Mouse (Mus musculus): ENCODE data around the gene Paqr5. TPM values are rescaled to one million over a fixed set of nuclear protein-coding genes. Genes with fewer than 3 reads are reported as not detected.

Paqr5 gene
- polyA plus RNA-seq, 1 experiment from 2014 or later = 0.38 TPM

GRCm38 (mm10) chr9:61914917-61915300 is 111.7 kb downstream of the Paqr5 start:
- Histone ChIP-seq H3K4me3 (ENCODE audit: control insufficient read depth in 1 of 2, insufficient read depth in 1 of 2, low read depth in 1 of 2, low read length in 2 of 2) (peak overlapping the region; percentile 72 to 97), H3K9ac (ENCODE audit: low read length) (peak overlapping the region; percentile 79), H3K4me2 (ENCODE audit: low read length) (peak overlapping the region; percentile 87), H3K9me3 (ENCODE audit: control insufficient read depth, low read length) (no peaks in the 10 kb centered on the region), H3K36me3 (ENCODE audit: control insufficient read depth, insufficient read depth, low read length) (peaks cover 64% of the 10 kb centered on the region), H3K27me3 (ENCODE audit: control insufficient read depth, insufficient read depth, low read length) (no peaks in the 10 kb centered on the region), H3K27ac (replicated peaks in 1 of 2; ENCODE audit: control insufficient read depth in 1 of 2, insufficient read depth in 1 of 2, low read depth in 2 of 2, low read length in 2 of 2) (peak overlapping the region; percentile 94 to 97), H3K4me1 (ENCODE audit: control insufficient read depth in 2 of 2, insufficient read depth in 2 of 2, low read length in 2 of 2) (peaks cover 0 to 5% of the 10 kb centered on the region in 2 experiments; a peak in 3 of 4 replicates)
- ATAC-seq (ENCODE audit: insufficient number of reproducible peaks, insufficient read depth, low FRiP score, low read depth) = no peak
- WGBS = 4% methylated on average over 13 of the region's 13 CpGs

DNA sequence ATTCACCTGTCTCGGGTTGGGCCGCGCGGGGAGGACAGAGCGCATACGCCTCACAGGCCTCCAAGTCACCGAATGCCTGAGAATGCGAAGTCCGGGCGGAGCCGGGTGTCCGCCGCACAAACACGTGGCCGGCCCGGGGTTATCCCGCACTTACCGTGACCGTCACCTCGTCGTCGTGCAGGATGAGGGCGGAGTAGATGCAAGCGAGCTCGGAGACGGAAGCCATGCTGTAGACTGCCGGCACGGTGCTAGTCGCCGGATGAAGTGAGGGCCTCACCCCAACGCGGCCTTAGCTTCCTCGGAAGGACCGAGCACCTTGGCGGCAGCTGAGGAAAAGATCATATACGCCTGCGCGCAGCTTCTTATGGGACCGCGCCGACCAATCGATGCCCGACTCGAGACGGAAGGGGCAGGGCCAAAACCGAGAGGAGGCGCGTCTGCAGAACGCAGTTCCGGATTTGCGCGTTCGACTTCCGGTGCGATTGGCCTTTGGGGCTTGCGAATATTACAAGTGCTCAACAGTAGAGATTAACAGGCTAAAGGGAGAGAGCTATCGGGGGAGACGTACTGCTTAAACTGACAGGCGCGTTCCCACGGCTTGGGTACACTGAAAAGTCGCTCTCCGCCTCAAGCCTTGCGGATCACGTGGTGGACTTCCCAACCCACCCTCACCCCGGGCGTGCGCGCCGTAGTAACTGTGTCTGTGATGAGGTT is 112.3 kb downstream of the Paqr5 start, which contains the start of gene Rplp1:
Rplp1 (minus strand) TSS at position 340 of the 714 bp plus-strand sequence.
- H3K4me3 ChIP-seq (ENCODE audit: control insufficient read depth in 1 of 2, insufficient read depth in 1 of 2, low read depth in 1 of 2, low read length in 2 of 2) = peak within 1 kb of the TSS; percentile 72 to 97
- H3K36me3 ChIP-seq (ENCODE audit: control insufficient read depth, insufficient read depth, low read length) = peaks cover 59% of the 10 kb centered on the region
- ATAC-seq (ENCODE audit: insufficient number of reproducible peaks, insufficient read depth, low FRiP score, low read depth) = peak; percentile 90
- no peaks in the 10 kb centered on the region for H3K9me3 ChIP-seq (ENCODE audit: control insufficient read depth, low read length)
- peaks cover 0 to 5% of the 10 kb centered on the region in 2 experiments; a peak in 3 of 4 replicates for H3K4me1 ChIP-seq (ENCODE audit: control insufficient read depth in 2 of 2, insufficient read depth in 2 of 2, low read length in 2 of 2)
- no peaks in the 10 kb centered on the region for H3K27me3 ChIP-seq (ENCODE audit: control insufficient read depth, insufficient read depth, low read length)
- peak within 1 kb of the TSS; percentile 94 to 97 for H3K27ac ChIP-seq (replicated peaks in 1 of 2; ENCODE audit: control insufficient read depth in 1 of 2, insufficient read depth in 1 of 2, low read depth in 2 of 2, low read length in 2 of 2)
- H3K9ac ChIP-seq (ENCODE audit: low read length) = peak within 1 kb of the TSS; percentile 93
- under 1% methylated on average over 67 of the region's 70 CpGs for WGBS
- peak within 1 kb of the TSS; percentile 87 for H3K4me2 ChIP-seq (ENCODE audit: low read length)

DNA sequence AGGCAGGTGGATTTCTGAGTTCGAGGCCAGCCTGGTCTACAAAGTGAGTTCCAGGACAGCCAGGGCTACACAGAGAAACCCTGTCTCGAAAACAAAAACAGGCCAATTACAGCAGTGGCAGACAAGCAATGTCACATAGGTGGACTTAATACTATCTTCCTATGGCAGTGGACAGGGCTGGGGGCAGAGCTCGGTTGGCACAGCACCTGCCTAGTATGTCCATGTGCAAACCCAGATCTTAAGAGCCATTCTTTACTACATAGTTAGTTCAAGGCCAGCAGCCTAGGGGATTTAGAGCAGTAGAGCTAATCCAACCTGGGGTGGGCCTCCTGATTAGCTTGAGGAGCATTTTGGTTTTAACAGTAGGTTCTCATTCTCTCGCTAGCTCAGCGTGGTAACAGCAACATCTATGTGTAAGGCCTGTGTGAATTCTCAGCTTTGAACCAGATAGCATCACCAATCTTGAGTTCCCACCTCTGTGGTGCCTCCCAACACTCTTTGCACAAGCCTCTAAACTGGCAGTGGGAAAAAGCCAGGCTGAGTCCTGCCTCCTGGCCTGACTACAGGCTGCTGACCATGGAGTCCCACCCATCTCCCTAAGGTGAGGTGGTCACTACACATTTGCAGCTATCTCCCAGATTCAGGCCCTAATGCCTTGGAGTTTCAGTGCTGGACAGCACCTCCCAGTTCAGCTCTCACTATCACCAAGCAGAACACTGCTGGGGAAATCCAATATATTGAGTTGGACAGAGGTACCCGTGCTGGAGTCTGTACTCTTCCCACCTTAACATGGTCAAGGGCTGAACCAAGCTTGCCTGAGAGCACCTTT is 115.1 kb downstream of the Paqr5 start:
- no peak overlapping the region for H3K9ac ChIP-seq (ENCODE audit: low read length)
- no peak overlapping the region for H3K4me3 ChIP-seq (ENCODE audit: control insufficient read depth in 1 of 2, insufficient read depth in 1 of 2, low read depth in 1 of 2, low read length in 2 of 2)
- no peak overlapping the region for H3K4me2 ChIP-seq (ENCODE audit: low read length)
- peaks cover 32% of the 10 kb centered on the region for H3K36me3 ChIP-seq (ENCODE audit: control insufficient read depth, insufficient read depth, low read length)
- no peak overlapping the region for H3K27ac ChIP-seq (replicated peaks in 1 of 2; ENCODE audit: control insufficient read depth in 1 of 2, insufficient read depth in 1 of 2, low read depth in 2 of 2, low read length in 2 of 2)
- H3K9me3 ChIP-seq (ENCODE audit: control insufficient read depth, low read length) = no peaks in the 10 kb centered on the region
- peaks cover 0 to 5% of the 10 kb centered on the region in 2 experiments; a peak in 3 of 4 replicates for H3K4me1 ChIP-seq (ENCODE audit: control insufficient read depth in 2 of 2, insufficient read depth in 2 of 2, low read length in 2 of 2)
- WGBS = 62% methylated on average over 6 of the region's 6 CpGs
- H3K27me3 ChIP-seq (ENCODE audit: control insufficient read depth, insufficient read depth, low read length) = no peaks in the 10 kb centered on the region
- no peak for ATAC-seq (ENCODE audit: insufficient number of reproducible peaks, insufficient read depth, low FRiP score, low read depth)

GRCm38 (mm10) chr9:61910526-61911256 is 116.0 kb downstream of the Paqr5 start:
- WGBS = 26% methylated on average over 20 of the region's 20 CpGs
- peaks cover 0 to 5% of the 10 kb centered on the region in 2 experiments; a peak in 3 of 4 replicates for H3K4me1 ChIP-seq (ENCODE audit: control insufficient read depth in 2 of 2, insufficient read depth in 2 of 2, low read length in 2 of 2)
- ATAC-seq (ENCODE audit: insufficient number of reproducible peaks, insufficient read depth, low FRiP score, low read depth) = no peak

DNA sequence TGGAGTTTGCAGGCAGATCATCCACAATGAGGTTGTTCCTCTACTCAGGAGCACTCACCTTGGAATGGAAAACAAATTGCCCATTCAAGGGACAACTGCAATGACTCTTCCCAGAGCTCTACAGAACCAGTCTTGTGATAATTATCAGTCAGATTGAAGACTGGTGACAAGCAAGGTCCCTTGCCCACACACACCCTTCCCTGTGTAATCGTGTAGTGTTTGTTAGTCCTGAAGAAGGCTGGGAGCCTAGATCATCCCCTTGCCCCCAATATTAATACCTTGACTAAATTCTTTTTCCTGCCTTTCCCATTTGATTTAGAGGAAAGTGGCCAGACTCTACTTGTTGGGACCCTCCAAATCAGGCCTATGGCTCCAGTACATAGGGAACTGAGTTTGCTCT is 117.0 kb downstream of the Paqr5 start:
- H3K9me3 ChIP-seq (ENCODE audit: control insufficient read depth, low read length) = no peaks in the 10 kb centered on the region
- H3K4me3 ChIP-seq (ENCODE audit: control insufficient read depth in 1 of 2, insufficient read depth in 1 of 2, low read depth in 1 of 2, low read length in 2 of 2) = no peak overlapping the region
- ATAC-seq (ENCODE audit: insufficient number of reproducible peaks, insufficient read depth, low FRiP score, low read depth) = no peak
- H3K9ac ChIP-seq (ENCODE audit: low read length) = no peak overlapping the region
- peaks cover 0 to 5% of the 10 kb centered on the region in 2 experiments; a peak in 3 of 4 replicates for H3K4me1 ChIP-seq (ENCODE audit: control insufficient read depth in 2 of 2, insufficient read depth in 2 of 2, low read length in 2 of 2)
- no peak overlapping the region for H3K27ac ChIP-seq (replicated peaks in 1 of 2; ENCODE audit: control insufficient read depth in 1 of 2, insufficient read depth in 1 of 2, low read depth in 2 of 2, low read length in 2 of 2)
- H3K36me3 ChIP-seq (ENCODE audit: control insufficient read depth, insufficient read depth, low read length) = peaks cover 30% of the 10 kb centered on the region
- H3K4me2 ChIP-seq (ENCODE audit: low read length) = no peak overlapping the region
- WGBS = 53% methylated on average over 1 of the region's 1 CpGs
- H3K27me3 ChIP-seq (ENCODE audit: control insufficient read depth, insufficient read depth, low read length) = no peaks in the 10 kb centered on the region

More at GRCm38 (mm10) chr9:61910526-61911256, 116.0 kb downstream of the Paqr5 start:
- no peaks in the 10 kb centered on the region for H3K27me3 ChIP-seq (ENCODE audit: control insufficient read depth, insufficient read depth, low read length)
- H3K9ac ChIP-seq (ENCODE audit: low read length) = no peak overlapping the region
- H3K9me3 ChIP-seq (ENCODE audit: control insufficient read depth, low read length) = no peaks in the 10 kb centered on the region
- H3K36me3 ChIP-seq (ENCODE audit: control insufficient read depth, insufficient read depth, low read length) = peaks cover 30% of the 10 kb centered on the region
- H3K4me2 ChIP-seq (ENCODE audit: low read length) = no peak overlapping the region
- no peak overlapping the region for H3K4me3 ChIP-seq (ENCODE audit: control insufficient read depth in 1 of 2, insufficient read depth in 1 of 2, low read depth in 1 of 2, low read length in 2 of 2)
- H3K27ac ChIP-seq (replicated peaks in 1 of 2; ENCODE audit: control insufficient read depth in 1 of 2, insufficient read depth in 1 of 2, low read depth in 2 of 2, low read length in 2 of 2) = no peak overlapping the region

DNA sequence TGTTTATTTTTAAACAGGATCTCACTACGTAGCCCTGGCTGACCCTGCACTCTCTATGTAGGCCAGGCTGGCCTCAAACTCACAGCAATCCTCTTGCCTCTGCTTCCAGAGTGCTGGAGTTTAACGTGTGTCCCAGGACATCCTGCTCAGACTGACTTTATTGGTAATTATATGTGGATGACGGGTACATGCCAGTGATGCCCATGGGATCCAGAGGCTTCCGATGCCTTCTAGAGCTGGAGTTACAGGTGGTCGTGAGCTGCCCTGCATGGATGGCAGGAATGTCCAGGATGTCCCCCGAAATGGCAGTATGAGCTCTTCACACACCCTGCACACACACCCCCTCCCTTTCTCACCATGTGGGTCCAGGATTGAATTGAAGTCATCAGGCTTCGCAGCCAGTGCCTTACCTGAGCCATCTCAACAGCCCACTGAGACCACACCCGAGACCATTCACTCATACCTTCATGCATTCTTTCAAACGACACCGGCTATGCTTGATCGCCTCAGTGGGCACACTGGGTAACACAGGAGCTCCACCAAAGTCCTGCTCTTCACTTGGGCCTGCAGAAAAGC is 117.7 kb downstream of the Paqr5 start:
- no peaks in the 10 kb centered on the region for H3K27me3 ChIP-seq (ENCODE audit: control insufficient read depth, insufficient read depth, low read length)
- no peak overlapping the region for H3K4me3 ChIP-seq (ENCODE audit: control insufficient read depth in 1 of 2, insufficient read depth in 1 of 2, low read depth in 1 of 2, low read length in 2 of 2)
- no peak for ATAC-seq (ENCODE audit: insufficient number of reproducible peaks, insufficient read depth, low FRiP score, low read depth)
- H3K27ac ChIP-seq (replicated peaks in 1 of 2; ENCODE audit: control insufficient read depth in 1 of 2, insufficient read depth in 1 of 2, low read depth in 2 of 2, low read length in 2 of 2) = no peak overlapping the region
- peaks cover 2 to 5% of the 10 kb centered on the region in 2 experiments for H3K4me1 ChIP-seq (ENCODE audit: control insufficient read depth in 2 of 2, insufficient read depth in 2 of 2, low read length in 2 of 2)
- WGBS = 88% methylated on average over 11 of the region's 11 CpGs
- H3K4me2 ChIP-seq (ENCODE audit: low read length) = no peak overlapping the region
- no peaks in the 10 kb centered on the region for H3K9me3 ChIP-seq (ENCODE audit: control insufficient read depth, low read length)
- peaks cover 30% of the 10 kb centered on the region for H3K36me3 ChIP-seq (ENCODE audit: control insufficient read depth, insufficient read depth, low read length)
- no peak overlapping the region for H3K9ac ChIP-seq (ENCODE audit: low read length)

DNA sequence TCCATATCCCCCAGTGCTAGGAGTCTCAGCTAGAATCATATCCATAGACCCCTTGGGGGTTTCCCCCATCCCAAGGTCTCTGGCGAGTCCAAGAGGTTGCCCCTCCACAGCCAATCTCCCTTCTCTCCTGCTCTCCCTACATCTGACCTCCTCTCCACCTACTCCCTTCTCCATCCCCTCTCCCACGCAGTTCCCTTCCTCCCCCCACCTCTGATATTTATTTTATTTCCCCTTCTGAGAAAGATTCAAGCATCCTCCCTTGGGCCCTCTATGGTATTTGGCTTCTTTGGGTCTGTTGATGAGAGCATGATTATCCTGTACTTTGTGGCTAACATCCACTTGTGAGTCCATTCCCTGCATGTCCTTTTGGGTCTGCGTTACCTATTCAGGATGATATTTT is 118.3 kb downstream of the Paqr5 start:
- Histone ChIP-seq H3K9me3 (ENCODE audit: control insufficient read depth, low read length) (no peaks in the 10 kb centered on the region), H3K27ac (replicated peaks in 1 of 2; ENCODE audit: control insufficient read depth in 1 of 2, insufficient read depth in 1 of 2, low read depth in 2 of 2, low read length in 2 of 2) (no peak overlapping the region), H3K4me3 (ENCODE audit: control insufficient read depth in 1 of 2, insufficient read depth in 1 of 2, low read depth in 1 of 2, low read length in 2 of 2) (no peak overlapping the region), H3K36me3 (ENCODE audit: control insufficient read depth, insufficient read depth, low read length) (peaks cover 27% of the 10 kb centered on the region), H3K4me1 (ENCODE audit: control insufficient read depth in 2 of 2, insufficient read depth in 2 of 2, low read length in 2 of 2) (peaks cover 2 to 5% of the 10 kb centered on the region in 2 experiments; a peak in 3 of 4 replicates), H3K27me3 (ENCODE audit: control insufficient read depth, insufficient read depth, low read length) (no peaks in the 10 kb centered on the region), H3K4me2 (ENCODE audit: low read length) (no peak overlapping the region), H3K9ac (ENCODE audit: low read length) (no peak overlapping the region)
- no peak for ATAC-seq (ENCODE audit: insufficient number of reproducible peaks, insufficient read depth, low FRiP score, low read depth)
- WGBS = 75% methylated on average over 3 of the region's 3 CpGs
